Mouse (Mus musculus) brain, embryonic 14.5 days (tissue): ENCODE measurements around the gene Angptl6. TPM values are rescaled to one million over a fixed set of nuclear protein-coding genes. Genes with fewer than 3 reads are reported as not detected.
A peak's percentile ranks its signal among the peaks of the same experiment; 100 is the strongest.
"Not testable (repeated sequence)": the region's sequence is repeated elsewhere in the genome, so short reads cannot be mapped to it uniquely, and the experiment has no call there.

Experiments
- DNase-seq: peaks from one replicate; pipeline ENCODE4 v3.0.0-alpha.2; 2011; ENCODE audit warnings: low read depth
- CTCF ChIP-seq: fragments of 200-500 bp; IDR thresholded peaks from 2 replicates; pipeline ENCODE4 v1.5.1; 2012; ENCODE audit warnings: inconsistent platforms, mild to moderate bottlenecking, moderate library complexity, borderline replicate concordance; ENCODE audit not compliant: insufficient read depth, insufficient read length; ENCODE audit errors: extremely low read depth
- POLR2A ChIP-seq: fragments of 200-500 bp; IDR thresholded peaks from 2 replicates; pipeline ENCODE4 v1.6.1; 2012; ENCODE audit warnings: mild to moderate bottlenecking, inconsistent platforms, borderline replicate concordance; ENCODE audit not compliant: poor library complexity, insufficient read depth, insufficient read length, severe bottlenecking; ENCODE audit errors: extremely low read depth
- polyA plus RNA-seq: library from polyadenylated mRNA; depleted of rRNA; stranded (reverse); fragments of >200 nt; gene quantifications from 2 replicates; pipeline ENCODE4 v1.2.3, GENCODE M21; 2012; rRNA removed

The Angptl6 gene
- polyA plus RNA-seq, 1 experiment, result 11.7 TPM

DNA sequence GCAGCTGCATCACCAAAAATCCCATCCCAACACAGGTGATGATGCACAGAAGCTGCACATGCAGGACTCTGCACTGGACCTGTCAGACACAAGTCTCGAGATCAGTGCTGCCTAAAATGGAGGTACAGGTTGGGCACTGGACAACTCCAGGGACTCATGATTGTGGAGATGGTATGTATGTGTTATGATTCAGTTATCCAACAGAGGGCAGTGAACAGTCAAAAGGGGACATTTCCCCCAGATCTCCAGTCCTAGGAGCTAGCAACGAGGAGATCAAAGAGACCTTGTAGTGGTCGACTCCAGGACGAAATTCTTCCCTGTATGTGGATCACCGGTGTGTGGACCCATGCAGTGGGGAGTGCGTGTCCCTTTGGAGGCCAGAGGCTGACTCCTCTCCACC, 19.6 kb downstream of the Angptl6 start:
- TF ChIP-seq POLR2A (no peak), CTCF (0 out of 2 replicates have a peak, but pooled peaks have one; percentile 2)
- DNase-seq, result no peak

DNA sequence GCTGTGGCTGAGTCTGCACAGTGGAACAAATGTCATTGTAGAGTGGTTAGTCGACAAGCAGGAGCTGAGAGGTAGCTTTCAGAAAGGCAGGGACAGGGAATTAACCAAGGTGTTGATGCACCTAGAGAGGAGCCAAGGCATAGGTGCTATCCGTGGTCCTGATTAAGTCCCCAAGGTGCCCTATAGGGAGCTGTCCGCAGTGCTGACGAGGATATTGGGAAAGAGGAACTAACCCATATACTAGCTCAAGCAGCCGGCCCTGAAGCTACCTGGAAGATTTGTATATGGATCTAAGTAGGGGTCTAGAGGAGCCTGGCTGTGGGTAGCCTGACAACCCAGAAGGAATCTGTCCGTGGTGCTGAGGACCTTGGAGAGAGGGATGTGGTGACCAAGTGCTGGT, 22.4 kb downstream of the Angptl6 start:
- TF ChIP-seq CTCF (no peak), POLR2A (no peak)
- DNase-seq, result peak; percentile 22

DNA sequence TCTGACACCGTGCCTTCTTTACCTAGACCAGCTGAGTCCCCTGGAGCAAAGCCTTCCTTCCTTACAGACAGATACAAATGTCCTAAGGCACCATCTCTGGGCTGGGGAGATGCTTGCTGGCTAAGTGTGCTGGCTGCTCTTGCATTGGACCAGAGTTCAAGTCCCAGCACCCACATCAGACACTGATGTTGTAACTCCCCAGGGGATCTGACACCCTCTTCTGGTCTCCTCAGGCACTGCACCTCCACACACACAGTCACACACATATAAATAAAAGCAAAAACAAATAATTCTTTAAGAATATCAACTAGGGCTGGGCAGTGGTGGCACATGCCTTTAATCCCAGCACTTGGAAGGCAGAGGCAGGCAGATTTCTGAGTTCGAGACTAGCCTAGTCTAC, 29.3 kb downstream of the Angptl6 start:
- no peak for DNase-seq
- TF ChIP-seq POLR2A (no peak), CTCF (no peak)

DNA sequence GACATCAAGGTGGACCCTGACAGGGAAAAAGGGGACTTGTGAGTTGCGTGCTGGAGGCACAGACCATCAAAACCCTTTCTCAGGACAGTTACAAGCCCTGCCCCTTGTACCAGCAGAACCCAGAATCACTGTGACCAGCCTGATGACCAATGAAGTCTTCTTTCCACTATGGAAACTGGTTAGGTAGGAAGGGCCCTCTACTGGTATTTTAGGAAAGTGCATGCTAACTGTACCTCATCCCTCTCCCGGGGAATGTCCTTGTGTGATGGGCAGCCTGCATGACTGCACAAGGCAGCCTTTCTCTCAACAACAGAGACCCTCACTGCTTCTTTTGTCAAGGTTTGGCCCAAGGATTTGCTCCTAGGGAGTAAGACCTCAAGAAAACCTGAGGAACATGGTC, 36.9 kb downstream of the Angptl6 start:
- TF ChIP-seq POLR2A (no peak), CTCF (peak; percentile 47; the same call in 1 of the 2 replicates)
- DNase-seq, result peak; percentile 24

DNA sequence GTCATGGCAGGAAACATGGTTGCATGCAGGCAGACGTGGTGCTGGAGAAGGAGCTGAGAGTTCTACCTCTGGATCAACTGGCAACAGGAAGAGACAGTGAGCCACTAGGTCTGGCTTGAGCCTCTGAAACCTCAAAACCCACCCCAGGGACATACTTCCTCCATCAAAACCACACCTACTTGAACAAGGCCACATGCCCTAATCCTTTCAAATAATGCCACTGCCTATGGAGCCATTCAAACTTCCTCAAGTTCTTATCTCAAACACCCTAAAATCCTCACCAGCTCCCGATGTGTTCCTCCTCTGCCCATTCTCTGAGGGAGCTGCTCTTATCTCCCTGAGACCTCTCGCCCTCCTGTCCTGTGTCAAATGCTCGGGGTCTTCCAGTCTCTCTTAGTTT, 37.3 kb downstream of the Angptl6 start:
- TF ChIP-seq POLR2A (no peak), CTCF (no peak)
- DNase-seq, result no peak

DNA sequence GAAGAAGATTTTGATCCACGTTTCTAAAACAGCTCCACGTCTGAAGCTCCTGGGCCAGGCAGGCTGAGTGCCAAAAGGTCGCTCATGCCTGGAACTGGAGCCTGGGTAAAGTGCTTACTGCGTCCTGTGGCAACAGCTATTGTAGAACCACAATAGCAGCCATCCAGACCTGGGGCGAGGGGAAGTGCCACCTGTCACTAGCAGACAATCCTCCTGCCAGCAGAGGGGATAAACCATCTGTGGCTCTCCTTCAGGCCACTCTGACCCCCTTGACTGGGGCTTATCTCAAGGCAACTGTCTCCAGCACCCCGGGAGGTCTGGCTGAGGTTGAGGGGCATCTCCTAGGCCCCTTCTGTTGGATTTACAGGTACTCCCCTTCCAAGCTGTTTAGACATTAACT, 40.6 kb downstream of the Angptl6 start:
- DNase-seq, result no peak
- no peak for TF ChIP-seq POLR2A
- TF ChIP-seq CTCF, result no peak

DNA sequence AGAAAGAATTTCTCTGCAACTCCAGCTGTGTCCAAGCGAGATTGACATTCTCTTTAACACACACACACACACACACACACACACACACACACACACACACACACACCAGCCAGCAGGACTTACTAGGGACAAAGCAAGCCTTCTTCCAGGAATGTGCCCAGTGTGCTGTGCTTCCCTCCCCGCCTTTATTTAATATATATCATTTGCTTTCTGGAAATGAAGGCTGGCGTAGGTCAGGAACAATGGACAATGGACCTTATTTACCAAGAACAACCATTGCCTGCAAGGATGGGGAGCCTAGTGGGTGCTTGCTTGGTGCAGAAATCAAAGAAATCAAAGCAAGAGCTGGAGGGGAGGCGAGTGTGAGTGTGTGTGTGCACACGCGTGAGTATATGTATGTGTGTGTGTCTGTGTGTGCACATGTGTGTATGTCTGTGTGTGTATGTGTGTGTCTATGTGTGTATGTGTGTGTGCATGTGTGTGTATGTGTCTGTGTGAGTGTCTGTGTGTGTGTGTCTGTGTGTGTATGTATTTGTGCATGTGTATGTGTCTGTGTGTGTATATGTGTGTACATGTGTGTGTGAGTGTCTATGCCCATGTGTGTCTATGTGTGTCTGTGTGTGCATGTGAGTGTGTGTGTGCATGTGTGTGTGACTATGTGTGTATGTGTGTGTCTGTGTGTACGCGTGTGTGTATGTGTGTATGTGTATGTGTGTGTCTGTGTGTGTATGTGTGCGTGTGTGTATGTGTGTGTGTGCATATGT, 42.2 kb downstream of the Angptl6 start:
- TF ChIP-seq CTCF (no peak), POLR2A (no peak)
- DNase-seq, result no peak

DNA sequence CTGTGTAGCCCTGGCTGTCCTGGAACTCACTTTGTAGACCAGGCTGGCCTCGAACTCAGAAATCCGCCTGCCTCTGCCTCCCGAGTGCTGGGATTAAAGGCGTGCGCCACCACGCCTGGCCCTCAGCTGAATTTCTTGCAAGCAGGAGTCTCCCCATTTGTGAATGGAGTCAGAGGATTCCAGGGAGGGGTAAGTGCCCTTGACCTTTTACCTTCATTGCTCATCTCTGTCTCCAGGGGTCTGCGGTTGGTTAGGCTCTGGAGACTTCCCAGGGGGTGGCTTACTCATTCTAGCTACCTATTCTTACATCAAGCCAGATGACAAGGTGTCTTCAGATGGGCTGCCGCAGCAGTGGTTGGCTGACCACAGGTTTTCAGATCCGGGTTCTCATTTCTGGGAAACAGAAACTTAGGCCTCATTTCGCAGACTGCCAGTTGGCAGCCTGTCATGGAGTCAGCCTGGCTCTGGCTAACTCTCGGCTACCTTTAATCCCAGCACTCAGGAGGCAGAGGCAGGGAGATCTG, 44.0 kb downstream of the Angptl6 start:
- not testable (repeated sequence) for DNase-seq

DNA sequence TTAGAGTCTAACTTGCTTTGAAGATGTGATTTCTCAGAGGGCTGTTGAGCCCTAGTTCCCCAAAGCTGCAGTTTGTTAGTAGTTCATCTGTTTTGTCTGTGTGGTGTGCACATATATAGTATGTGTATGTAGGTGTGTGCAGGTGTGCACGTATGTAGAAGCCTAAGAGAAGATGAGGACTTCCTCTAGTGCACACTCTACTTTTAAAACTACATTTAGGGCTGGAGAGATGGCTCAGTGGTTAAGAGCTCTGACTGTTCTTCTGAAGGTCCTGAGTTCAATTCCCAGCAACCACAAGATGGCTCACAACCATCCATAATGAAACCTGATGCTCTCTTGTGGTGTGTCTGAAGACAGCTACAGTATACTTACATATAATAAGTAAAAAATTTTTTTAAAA, 44.6 kb downstream of the Angptl6 start:
- no peak for TF ChIP-seq POLR2A
- TF ChIP-seq CTCF, result no peak
- DNase-seq, result no peak

DNA sequence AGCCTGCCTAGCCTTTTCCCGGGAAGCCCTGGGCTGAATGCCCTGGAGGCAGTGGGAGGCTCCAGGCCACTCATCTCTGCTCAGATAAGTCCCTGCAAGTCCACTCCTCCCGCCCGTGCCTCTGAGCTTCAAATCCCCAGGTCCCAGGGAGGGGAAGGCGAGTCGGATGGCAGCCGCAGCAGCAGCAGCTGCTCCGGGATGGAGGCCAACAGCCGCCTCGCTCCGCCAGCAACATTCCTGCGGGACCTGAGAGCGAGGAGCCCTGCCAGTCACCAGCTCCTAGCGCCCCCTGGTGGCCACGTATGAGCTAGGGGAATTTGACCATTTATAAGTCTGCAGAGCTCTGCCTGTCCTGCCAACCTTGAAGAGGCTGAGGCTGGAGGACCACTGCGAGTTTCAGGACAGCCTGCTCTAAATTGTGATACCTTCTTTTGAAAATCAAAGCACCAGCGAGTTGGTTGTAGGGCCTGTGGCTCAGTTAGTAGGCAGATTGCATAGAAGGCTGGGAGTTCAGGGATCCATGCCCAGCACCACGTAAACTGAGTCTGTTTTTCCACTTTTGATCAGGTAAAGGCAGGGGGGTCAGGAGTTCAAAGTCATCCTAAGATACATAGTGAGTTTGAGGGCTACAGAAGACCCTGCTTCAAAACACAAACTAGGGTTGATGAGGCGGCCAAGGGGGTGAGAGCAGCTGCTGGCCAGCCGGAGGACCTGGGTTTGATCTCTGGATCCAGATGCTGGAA, 48.5 kb downstream of the Angptl6 start:
- TF ChIP-seq POLR2A (no peak), CTCF (peak; percentile 94)
- DNase-seq, result peak; percentile 97

DNA sequence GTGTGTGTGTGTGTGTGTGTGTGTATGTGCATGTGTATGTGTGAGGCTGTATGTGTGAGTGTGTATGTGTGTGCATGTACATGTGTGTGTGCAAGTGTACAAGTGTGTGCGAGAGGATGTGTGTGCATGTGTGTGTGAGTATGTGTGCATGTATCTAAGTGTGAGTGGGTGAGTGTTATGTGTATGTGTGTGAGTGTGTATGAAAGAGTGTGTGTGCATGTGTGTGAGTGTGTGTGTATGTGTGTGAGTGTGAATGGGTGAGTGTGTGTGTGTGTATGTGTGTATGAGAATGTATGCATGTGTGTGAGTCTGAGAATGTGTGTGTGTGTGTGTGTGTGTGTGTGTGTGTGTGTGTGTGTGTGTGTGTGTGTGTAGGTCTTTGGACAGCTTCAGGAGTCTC, 51.4 kb downstream of the Angptl6 start:
- no peak for TF ChIP-seq POLR2A
- no peak for TF ChIP-seq CTCF
- no peak for DNase-seq

DNA sequence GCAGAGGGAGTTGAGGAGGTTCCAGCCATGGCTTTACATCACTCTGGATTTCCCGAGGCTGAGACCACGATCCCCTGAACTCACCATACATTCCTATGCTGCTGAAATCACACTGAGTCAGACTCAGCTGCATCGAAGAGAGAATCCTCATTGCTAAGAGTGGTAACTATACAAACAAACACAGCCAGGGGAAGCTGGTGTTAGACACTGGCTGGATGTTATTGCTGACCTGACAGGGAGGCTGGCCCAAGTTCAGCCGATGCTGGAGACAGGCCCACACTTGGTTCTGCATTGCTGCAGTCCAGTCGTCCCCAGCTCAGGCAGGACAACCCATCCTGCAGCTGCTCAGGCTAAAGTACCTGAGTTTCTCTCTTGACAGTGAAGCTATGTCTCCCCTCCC, 53.7 kb downstream of the Angptl6 start:
- no peak for DNase-seq
- TF ChIP-seq POLR2A, result no peak
- TF ChIP-seq CTCF, result no peak

Other genes with a start within 250 kb of the Angptl6 start
- gene Ubl5, start 236.8 kb downstream of the Angptl6 start, polyA plus RNA-seq, result 360 and 463 TPM in 2 replicates
- 34.7 and 40.0 TPM in 2 replicates for gene Fbxl12, start 235.0 kb downstream of the Angptl6 start, polyA plus RNA-seq
- gene Pin1, start 227.6 kb downstream of the Angptl6 start, polyA plus RNA-seq, result 34.4 and 41.6 TPM in 2 replicates
- 139 and 162 TPM in 2 replicates for gene Olfm2, start 133.4 kb downstream of the Angptl6 start, polyA plus RNA-seq
- gene Col5a3, start 64.7 kb downstream of the Angptl6 start, polyA plus RNA-seq, result 0.85 and 1.2 TPM in 2 replicates
- not detected in 2 replicates for gene Rdh8, start 61.2 kb downstream of the Angptl6 start, polyA plus RNA-seq
- gene A230050P20Rik, start 11.1 kb downstream of the Angptl6 start, polyA plus RNA-seq, result 6.6 and 8.7 TPM in 2 replicates
- 73.8 and 96.8 TPM in 2 replicates for gene Ppan, start 8.4 kb upstream of the Angptl6 start, polyA plus RNA-seq
- gene Eif3g, start 18.9 kb upstream of the Angptl6 start, polyA plus RNA-seq, result 144 and 152 TPM in 2 replicates
- 90.1 and 103 TPM in 2 replicates for gene Dnmt1, start 80.2 kb upstream of the Angptl6 start, polyA plus RNA-seq
- 4.7 and 6.0 TPM in 2 replicates for gene S1pr2, start 97.1 kb upstream of the Angptl6 start, polyA plus RNA-seq
- 81.1 and 85.4 TPM in 2 replicates for gene Mrpl4, start 123.0 kb upstream of the Angptl6 start, polyA plus RNA-seq
- gene Icam1, start 136.3 kb upstream of the Angptl6 start, polyA plus RNA-seq, result 3.0 and 3.9 TPM in 2 replicates
- 0.08 and 0.13 TPM in 2 replicates for gene Icam4, start 149.6 kb upstream of the Angptl6 start, polyA plus RNA-seq
- gene Icam5, start 152.3 kb upstream of the Angptl6 start, polyA plus RNA-seq, result 1.0 and 1.5 TPM in 2 replicates
- gene Zglp1, start 187.4 kb upstream of the Angptl6 start, polyA plus RNA-seq, result 1.3 and 2.1 TPM in 2 replicates
- 2.9 and 3.0 TPM in 2 replicates for gene Gm49373, start 193.4 kb upstream of the Angptl6 start, polyA plus RNA-seq
- 68.4 and 86.0 TPM in 2 replicates for gene Fdx1l, start 193.9 kb upstream of the Angptl6 start, polyA plus RNA-seq
- 4.8 and 5.6 TPM in 2 replicates for gene Gm38431, start 212.3 kb upstream of the Angptl6 start, polyA plus RNA-seq
- 65.6 and 70.2 TPM in 2 replicates for gene Raver1, start 212.3 kb upstream of the Angptl6 start, polyA plus RNA-seq